Mouse (Mus musculus) erythroid progenitor cell, adult 5-6 weeks (primary cell): ENCODE measurements around the gene BC016579. TPM values are rescaled to one million over a fixed set of nuclear protein-coding genes. Genes with fewer than 3 reads are reported as not detected.

Experiments used
- ATAC-seq: replicated peaks from 2 replicates; pipeline ENCODE4 v1.8.0; 2016; ENCODE audit warnings: moderate number of reproducible peaks, mild to moderate bottlenecking, moderate TSS enrichment, inconsistent platforms; ENCODE audit not compliant: poor library complexity, low FRiP score, severe bottlenecking
- total RNA-seq, 2 experiments: library from RNA; stranded (forward) in 1 of 2; stranded (reverse) in 1 of 2; fragments of 150-400 nt in 1 of 2; fragments of 186-747, 209-891 nt in 1 of 2; gene quantifications; 2 replicates each; pipeline versions ENCODE4 v1.2.3 to v1.2.4; 2015 to 2017; ENCODE audit warnings: low replicate concordance in 2 of 2

BC016579 gene
- total RNA-seq, 2 experiments from 2014 or later, result not detected

DNA sequence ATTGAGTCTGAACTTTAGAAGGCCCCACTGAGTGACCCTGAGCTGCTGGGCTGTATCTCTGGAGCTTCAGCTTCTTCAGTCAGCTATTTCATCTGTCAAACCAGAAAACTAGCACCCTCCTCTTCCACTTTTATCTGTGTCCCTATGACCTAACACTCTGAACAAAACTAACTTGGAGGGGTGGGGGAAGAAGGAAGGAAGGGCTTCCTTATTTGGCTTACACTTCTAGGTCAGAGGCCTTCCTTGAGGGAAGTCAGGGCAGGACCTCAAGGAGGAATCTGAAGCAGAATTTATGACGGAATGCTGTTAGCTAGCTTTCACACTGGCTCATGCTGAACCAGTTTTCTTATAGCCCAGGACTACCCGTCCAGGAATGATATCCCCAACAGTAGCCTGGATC is 2.4 kb downstream of the BC016579 start:
- no peak for ATAC-seq

DNA sequence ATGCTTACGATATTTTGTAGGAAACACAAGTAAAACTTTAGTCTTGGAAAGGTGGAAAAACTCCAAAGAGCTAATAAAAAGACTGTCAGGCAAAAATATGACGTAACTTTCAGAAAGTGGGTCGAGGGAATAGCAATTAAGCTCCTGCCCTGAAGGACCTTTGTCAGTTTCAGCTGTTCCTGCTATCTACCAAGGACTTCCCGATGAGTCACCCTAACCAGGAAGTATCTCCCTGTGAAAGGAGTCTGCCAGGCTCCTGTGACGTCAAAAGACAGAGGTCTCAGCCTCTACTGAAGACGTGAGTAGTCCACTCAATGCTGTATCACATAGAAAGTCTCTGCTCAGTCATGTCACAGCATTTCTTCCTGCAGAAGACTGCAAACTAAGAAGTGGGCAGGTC is 9.5 kb downstream of the BC016579 start:
- no peak for ATAC-seq

DNA sequence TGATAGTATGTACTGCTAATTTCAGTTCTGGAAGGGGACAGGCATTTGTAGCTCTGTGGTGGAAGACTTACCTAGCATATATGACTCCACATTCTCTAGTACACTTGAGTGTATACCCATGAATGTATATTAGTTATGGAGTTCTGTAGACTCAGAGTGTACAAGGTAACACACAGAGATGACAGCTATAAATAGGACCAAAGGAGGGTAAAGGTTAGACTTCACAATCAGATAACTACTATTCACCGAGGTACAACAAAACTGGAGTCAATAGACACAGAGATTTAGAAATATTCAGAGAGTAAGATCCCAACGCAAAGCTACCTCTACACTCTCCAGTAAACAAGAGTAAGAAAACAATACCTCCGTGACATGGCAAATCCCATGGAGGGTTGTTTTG is 9.9 kb downstream of the BC016579 start:
- no peak for ATAC-seq

DNA sequence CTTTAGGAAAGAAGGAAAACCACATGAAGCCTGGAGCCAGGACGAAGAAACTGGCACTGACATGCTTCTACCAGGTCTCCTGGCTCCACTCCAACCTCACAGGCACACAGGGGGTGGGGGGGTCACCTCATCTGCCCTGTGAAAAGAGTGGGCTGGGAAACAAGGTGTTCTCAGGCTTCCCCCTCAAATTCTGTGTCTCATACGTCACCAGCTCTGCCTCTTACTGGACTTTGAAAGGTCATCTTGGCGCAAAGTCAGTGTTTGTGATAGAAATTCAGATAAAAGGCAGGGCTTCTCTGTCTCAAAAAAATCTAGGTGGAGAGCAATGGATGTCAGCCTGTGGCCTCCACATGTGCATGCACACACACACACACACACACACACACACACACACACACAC is 12.6 kb downstream of the BC016579 start:
- ATAC-seq, result no peak

DNA sequence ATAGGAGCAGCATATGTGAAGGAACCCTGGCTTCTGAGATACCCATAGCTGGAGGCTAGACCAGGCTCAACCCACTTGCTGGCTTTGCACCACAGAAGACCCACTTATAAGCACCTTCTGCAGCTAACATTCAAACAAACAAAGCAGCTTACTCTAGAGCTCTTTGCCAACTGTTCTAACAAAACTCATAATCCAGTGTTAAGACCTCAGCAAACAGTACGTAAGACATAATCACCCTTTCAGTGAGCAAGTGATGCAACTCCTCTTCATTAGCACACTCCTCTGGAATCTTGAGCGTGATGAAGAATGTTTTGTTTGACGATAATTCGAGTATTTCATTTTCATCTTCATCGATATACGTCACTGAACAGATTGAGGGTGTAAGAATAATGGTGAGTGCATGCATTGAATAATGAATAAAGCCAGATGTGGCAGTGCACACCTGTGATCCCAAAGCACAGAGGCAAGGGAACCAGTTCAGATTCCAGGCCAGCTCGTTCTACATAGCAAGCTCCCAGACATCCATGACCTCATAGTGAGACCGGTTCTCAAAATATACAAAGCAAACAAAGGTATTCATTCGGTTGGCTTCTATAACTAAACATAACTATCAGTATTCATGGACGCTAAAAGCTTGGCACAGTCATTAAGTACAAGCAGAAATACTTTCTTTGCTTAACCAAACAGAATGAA is 13.7 kb downstream of the BC016579 start:
- ATAC-seq, result no peak

DNA sequence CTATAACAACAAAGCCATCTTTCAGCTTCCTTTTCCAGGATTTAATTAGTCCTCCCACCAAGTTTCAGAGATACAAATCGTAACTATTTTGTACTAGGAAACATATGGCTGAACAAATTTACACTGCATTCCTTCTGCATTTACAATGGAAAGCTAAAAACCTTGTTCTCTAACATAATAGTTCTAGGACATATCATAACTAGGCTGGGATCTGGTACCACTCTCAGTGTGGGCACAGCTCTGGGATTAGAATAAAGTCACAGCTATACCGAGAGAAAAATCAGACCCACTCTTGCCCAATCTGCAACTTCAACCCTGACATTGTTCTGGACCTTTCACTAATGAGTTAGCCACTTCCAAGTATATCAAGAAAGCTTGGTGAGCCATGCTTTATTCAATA is 18.0 kb downstream of the BC016579 start:
- no peak for ATAC-seq

DNA sequence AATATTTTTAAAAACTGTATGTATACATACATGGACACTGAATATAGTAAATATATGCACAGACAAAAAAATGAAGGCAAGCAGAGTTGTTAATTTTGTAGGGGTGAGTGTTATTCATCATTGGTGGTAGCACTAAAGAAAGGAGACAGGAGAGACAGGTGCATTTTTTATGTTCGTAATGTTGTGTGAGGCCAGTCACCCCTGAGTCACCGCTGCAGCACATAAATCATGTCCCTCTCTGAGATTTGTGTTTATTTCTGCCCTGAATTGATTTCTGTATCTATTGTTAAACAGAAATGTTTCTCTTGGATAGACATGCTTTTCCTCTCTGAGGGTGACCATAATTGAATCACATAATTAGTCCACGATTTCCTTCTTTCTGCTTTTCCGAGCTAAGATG is 21.4 kb downstream of the BC016579 start:
- no peak for ATAC-seq

DNA sequence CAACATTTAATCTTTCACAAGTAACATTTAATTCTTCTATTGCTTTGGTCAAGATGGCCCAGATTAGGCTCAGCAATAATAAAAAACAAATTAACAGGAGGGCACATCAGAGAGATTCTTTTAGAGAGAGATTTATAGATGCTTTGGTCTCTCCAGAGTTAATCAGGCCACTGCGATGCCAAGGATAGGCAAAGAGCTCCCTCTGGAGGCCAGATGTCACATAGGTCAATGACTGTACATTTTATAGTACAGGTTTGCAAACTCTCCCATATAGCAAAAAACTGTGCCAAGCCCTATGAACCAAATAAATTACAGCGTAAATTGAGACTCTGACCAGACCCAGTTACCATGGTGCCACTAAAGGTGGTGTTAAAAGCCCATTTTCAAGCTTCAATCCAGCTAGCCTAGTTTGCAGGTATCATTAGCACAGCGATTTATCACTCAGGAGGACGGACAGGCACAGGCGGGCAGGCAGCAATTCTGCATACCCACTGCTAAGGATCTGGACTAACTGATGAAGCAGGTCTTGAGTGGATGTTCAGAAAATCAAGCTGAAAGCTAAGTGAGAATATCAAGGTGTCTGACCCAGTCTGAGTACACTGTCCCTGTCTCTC is 23.4 kb downstream of the BC016579 start:
- ATAC-seq, result no peak

DNA sequence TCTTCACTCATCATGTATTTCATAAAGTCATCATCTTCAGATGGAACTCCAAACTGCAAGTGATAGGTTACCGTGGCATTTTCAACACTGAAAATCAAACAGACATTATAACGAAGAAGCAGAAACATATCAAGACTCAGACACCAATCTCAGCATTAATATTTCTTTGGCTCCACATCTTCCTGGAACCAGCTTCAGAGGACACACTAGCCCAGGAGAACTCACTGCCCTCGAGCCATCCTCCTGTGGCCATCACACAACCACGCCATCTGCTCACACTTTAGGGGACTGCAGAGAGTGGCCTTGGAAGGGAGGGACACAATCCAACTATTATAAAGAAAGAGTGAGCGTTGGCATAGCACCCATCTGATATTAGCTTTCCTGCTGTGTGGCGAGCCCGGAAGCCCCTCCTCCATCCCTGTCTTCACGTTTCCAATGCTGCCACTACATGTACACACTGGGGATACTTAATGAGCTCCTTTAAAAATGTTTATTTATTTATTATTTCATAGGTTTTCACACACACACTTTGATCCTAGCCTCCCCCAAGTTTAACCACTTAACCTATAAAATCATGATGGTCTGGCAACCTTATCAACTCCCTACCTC is 24.3 kb downstream of the BC016579 start:
- no peak for ATAC-seq

DNA sequence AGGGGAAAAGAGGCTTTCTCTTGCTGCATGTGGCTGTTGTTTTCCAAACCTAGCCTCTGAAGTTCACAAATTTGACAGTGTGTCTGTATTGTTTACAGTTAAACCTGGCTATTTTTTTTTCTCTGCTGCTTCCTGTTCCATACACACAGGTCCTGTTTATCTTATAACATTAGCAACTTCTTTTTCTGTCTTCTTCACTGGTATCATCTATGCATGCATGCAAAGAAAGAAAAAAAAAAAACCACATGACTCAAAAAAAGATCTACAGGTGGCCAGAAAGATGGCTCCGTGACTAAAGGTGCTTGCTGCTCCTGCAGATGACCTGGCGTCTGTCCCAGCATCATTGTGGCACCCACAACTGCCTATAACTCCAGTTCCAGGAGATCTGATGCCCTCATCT is 28.5 kb downstream of the BC016579 start:
- no peak for ATAC-seq

DNA sequence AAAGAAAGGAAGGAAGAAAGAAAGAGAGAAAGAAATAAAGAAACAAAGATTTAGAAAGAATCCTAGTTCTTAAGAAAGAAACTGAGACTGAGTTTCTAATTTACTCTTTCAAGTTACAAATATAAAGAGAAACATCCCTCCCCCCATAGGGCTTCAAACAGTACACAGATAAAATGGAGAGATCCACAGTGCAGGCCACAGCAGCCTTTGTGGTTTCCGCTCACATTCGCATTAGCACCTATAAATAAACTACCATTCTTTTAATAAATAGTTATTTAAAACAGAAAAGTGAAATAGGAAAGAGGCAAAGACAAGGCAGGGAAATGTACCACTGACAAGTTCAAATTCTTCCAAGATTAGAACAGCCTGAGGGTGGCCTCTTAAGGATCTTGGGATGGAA is 29.1 kb downstream of the BC016579 start:
- ATAC-seq, result no peak

DNA sequence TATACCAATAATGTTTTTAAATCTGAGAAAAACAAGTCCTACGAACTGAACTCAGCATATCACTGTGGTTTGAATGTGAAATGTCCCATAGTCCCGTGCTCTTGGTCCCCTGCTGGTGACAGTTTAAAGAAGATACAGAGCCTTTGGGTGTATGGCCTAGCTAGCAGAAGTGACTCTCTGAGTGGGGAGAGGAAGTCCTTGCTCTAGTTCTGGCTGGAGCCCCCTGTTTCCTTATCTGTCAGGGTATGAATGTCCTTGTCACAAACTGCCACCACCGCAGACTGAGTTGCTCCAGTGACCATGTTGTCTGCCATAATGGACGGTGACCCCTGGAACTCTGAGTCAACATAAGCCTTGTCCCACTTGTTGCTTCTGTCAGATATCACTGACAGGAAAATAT is 30.6 kb downstream of the BC016579 start:
- no peak for ATAC-seq

DNA sequence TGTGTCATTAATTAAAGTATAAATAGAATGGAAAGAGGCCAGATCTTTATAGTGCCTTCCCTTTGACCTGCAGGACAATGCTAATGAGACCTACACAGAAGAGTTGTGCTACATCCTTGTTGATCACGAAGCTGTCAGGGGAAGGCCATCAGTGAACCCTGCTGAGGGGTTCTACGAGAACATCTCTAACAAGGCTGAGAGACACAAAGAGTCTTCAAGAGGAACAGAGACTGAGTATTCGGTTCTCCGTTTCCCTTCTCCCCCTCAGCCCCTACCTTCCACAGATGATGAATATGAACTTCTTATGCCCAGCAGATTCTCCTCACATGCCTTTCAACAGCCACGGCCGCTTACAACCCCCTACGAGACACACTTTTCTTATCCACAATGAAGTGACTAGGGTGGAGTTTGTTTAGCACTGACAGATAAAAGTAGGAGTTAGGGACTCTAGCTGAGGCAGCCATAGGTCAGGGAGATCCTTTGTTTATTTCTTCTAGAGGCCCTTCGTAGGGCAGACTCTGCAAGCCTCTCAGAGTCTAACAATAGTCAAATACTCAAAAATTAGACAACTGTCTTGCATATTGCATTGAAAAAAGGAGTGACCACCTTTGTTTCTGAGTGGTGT is 34.0 kb downstream of the BC016579 start:
- no peak for ATAC-seq

DNA sequence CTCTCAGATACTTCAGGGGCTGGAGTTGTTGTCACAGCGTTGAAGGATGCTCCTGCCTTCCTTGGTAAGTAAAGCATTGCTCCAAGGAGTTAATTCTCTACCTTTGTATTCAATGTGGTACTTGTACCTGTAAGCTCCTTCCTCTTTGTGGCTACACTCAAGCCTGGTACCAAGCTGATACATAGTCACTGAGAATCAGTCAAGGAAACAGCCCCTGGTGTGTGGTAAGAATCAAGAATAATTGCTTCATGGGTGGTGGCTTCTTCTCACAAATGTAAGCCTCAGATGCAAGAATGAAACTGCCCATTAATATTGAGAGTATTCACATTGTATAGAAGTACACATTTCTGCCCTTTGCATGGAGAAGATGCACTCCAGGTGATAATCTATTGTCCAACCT is 37.9 kb downstream of the BC016579 start:
- ATAC-seq, result no peak

DNA sequence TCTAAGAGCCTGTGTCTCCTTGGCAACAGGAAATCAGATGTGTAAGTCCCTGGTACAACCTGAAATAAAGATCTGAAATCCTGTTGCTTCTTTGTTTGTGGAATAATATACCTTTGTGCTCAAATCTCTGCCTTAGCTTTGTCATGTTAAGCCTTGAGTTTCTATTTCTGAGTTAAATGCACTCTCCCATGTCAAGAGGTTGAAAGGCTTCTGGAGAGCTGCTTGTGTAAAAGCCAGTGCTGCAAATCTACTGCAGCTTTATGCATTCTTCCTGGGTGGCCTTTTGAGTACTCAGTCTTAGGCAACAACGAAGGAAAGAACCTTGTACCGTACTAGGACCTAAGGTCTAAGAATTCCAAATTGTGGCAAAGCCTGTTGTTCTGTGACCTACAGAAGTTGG is 40.6 kb downstream of the BC016579 start:
- no peak for ATAC-seq

DNA sequence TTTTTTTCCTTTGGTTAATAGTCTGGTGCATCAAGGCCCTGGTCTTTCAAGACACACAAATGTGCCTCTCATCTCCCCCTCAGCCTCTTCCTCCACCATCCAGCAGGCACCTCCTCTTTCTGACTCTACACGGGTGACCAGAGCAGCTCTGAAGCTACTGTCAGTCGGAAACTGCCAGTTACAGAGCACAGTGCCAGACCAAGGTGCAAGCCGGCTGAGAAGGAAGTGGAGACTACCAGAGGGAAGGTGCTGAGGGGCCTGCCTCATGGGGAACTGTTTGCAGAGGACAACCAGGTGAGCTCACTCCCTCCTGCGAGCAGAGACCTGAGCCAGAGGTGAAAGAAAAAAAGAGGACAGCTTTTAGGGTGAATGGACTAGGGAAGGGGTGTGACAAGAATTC is 43.6 kb downstream of the BC016579 start, which contains the start of gene Gcsam:
Gene Gcsam (plus strand): TSS at position 114 of the 400 bp plus-strand sequence.
- no peak for ATAC-seq

DNA sequence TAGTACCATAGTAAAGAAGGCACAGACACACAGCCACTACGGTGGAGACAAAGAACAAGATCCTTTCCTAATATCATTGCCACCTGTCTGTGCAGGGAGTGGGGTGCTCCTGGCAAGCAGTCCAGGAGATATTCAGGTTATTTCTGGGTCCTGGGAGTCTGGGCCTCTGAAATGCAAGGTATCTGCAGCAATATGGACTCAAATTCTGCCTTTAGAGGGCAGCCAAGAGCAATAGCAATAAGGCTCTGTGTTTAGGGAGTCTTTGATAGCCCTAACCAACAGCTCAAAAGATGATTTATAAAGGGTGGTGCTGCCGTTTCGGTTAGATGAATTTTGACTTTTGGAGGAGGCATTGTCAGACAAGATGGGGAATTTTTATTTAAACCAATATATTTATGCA is 44.6 kb downstream of the BC016579 start:
- no peak for ATAC-seq

DNA sequence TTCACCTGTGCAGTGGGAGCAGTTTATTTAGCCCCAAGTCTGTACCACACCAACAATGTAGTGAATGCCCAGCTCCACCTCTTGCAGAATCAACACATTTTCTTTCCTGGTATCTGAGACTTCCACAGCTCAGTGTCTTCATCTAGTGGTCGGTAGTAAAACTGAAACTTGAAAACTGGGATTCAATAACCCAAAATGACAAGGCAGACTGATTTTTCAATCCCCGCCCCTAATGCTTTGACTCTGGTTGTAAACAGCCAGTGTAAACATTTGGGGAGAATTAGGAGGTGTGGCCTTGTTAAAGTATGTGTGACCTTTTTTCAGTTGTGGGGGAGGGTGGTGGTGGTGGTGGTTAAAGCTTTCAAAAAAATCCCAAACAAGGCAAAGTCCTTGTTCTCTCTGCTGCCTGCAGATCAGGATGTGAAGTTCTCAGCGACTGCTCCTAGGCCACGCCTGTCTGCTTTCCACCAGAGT is 45.4 kb downstream of the BC016579 start:
- ATAC-seq, result no peak

DNA sequence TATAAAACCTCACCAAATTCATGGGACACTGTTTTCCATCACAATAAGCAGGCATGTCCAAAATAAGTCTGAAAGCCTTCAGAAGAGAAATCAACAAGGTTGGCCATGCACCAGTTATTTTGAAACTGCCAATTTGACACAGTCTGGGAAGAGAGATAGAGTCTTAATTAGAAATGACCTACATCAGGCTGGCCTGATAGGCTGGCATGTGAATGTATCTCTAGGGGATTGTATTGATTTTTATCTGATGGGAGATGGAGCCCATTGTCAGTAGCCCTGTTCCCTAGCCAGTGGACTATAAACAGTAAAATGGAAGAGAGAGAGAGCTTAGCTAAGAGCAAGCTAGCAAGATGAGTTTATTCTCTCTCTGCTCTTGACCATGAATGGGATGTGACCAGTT is 58.4 kb downstream of the BC016579 start:
- no peak for ATAC-seq

DNA sequence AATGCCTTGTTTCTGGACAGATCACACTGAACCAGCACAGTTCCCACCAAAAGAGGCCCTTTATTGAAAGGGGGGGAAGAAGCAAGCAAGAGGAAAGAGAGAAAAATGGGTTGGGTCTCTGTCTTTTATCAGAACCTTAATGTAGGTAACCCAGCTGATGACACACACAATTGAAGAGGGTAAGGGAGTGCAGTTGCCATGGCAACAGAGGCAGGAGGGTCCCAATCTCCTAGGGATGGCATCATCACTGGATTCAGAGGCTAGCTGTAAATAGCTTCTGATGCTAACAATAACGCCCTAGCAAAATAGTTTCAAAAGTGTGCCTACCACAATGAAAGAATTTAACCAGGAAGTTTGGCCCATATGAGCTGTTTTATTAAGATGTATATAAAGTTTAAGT is 60.2 kb downstream of the BC016579 start:
- no peak for ATAC-seq

DNA sequence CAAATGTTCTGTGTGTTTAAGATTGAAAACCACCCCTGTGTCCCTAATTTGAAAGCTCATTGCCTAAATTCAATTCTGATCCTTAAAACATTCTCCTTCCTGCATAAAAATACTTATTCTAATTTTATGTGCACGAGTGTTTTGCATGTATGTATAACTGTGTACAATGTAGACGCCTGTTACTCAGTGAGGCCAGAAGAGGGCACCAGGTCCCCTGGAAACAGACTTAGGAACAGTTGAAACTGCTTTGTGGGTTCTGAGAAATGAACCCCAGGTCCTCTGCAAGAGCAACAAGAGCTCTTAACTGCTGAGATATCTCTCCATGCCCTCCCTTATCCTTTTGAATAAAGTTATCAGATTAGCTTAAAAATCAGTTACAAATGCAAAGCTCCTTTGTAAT is 71.4 kb downstream of the BC016579 start:
- ATAC-seq, result no peak
